Mouse (Mus musculus) megakaryocyte, embryonic 14.5 days (primary cell): ENCODE results near the gene Map3k4.

ENCODE experiments used
- FLI1 ChIP-seq: IDR thresholded peaks from 2 replicates; pipeline ENCODE4 v1.6.1; 2012; ENCODE audit warnings: low read length, inconsistent platforms, mixed read lengths
- GATA1 ChIP-seq: IDR thresholded peaks from 3 replicates; pipeline ENCODE4 v1.6.1; 2012; ENCODE audit warnings: mixed read lengths, low read length, inconsistent platforms, borderline replicate concordance

DNA sequence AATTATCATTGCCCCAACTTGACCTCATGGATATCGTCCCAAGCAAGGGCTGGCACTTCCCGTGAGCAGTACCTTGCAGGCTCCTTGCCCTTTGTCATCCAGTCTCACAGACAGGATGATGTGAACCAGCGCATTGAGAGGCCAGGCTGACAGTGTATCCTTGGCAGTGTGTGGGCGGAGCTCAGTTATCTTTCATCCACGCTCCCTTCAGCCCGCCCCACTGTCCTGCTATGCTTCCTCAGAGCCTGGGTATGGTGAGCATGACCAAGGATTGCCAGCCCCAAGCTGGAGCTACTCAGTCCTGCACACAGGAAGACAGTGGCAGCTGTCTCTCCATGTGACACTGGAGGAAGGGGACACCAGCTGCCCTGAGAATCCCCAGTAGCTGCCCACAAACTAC, 102.4 kb downstream of the Map3k4 start:
- TF ChIP-seq GATA1 (no peak), FLI1 (no peak)
